Mouse (Mus musculus) liver, embryonic 14.5 days (tissue): ENCODE measurements at regions not wholly inside any gene's neighbourhood (a gene's known extent, or its start where the extent isn't known, plus 50 kb on each side); places are given as distances from the start of the nearest gene placed in this dataset.

Experiments
- ATAC-seq: fragments of 200-750 bp; cut with Nextera tagmentation; 2 replicates; pipeline ENCODE4 v1.8.0; 2017; ENCODE audit warnings: moderate number of reproducible peaks, mild to moderate bottlenecking, moderate library complexity; ENCODE audit not compliant: insufficient read depth
- DNase-seq, 3 experiments: peaks; one replicate each; pipeline ENCODE4 v3.0.0-alpha.2; 2012 to 2013; ENCODE audit warnings: low read depth in 3 of 3, low spot score in 3 of 3
- H3K27ac ChIP-seq: fragments of 300-500 bp; sonication (generic); 2 replicates; pipeline ENCODE4 v1.5.1; 2014; ENCODE audit warnings: moderate library complexity, mild to moderate bottlenecking, control low read depth, inconsistent platforms
- H3K27me3 ChIP-seq: fragments of 300-500 bp; sonication (generic); 2 replicates; pipeline ENCODE4 v1.6.1; 2014; ENCODE audit warnings: mild to moderate bottlenecking, low read length, moderate library complexity; ENCODE audit not compliant: control insufficient read depth, insufficient read depth
- H3K36me3 ChIP-seq: fragments of 300-500 bp; sonication (generic); replicated peaks from 2 replicates; pipeline ENCODE4 v1.6.1; 2014; ENCODE audit warnings: low read depth; ENCODE audit not compliant: control insufficient read depth, insufficient read depth
- H3K4me1 ChIP-seq, 2 experiments: fragments of 200-500 bp in 1 of 2; fragments of 300-500 bp in 1 of 2; sonication (generic) in 1 of 2; replicated peaks; 2 replicates each; pipeline ENCODE4 v1.6.1; 2012 to 2014; ENCODE audit warnings: antibody characterized with exemption in 1 of 2, inconsistent platforms in 1 of 2, low read length in 1 of 2; ENCODE audit not compliant: control insufficient read depth in 2 of 2, insufficient read depth in 2 of 2
- H3K4me2 ChIP-seq: fragments of 300-500 bp; sonication (generic); 2 replicates; pipeline ENCODE4 v1.6.1; 2014; ENCODE audit warnings: low read depth, mild to moderate bottlenecking, control low read depth, moderate library complexity
- H3K4me3 ChIP-seq, 2 experiments: fragments of 200-500 bp in 1 of 2; fragments of 300-500 bp in 1 of 2; sonication (generic) in 1 of 2; 2 replicates each; pipeline ENCODE4 v1.5.1; 2012 to 2014; ENCODE audit warnings: low read depth in 2 of 2, low read length in 2 of 2, mild to moderate bottlenecking in 2 of 2, control low read depth in 1 of 2, inconsistent platforms in 1 of 2, moderate library complexity in 1 of 2; ENCODE audit not compliant: insufficient read depth in 1 of 2
- H3K9ac ChIP-seq: fragments of 300-500 bp; sonication (generic); replicated peaks from 2 replicates; pipeline ENCODE4 v1.6.1; 2014; ENCODE audit warnings: mild to moderate bottlenecking, control low read depth, moderate library complexity
- H3K9me3 ChIP-seq: fragments of 300-500 bp; sonication (generic); 2 replicates; pipeline ENCODE4 v1.6.1; 2016; ENCODE audit warnings: low read length, mixed read lengths; ENCODE audit not compliant: control insufficient read depth
- CTCF ChIP-seq: IDR thresholded peaks from 2 replicates; pipeline ENCODE4 v1.5.1; 2016; ENCODE audit warnings: antibody characterized with exemption, low read depth, control low read depth
- EP300 ChIP-seq: IDR thresholded peaks from 2 replicates; pipeline ENCODE4 v1.6.1; 2016; ENCODE audit warnings: antibody characterized with exemption, low read depth
- WGBS: fragments of 180-500 bp; shearing (Covaris S2); extraction: QIAGEN DNeasy Blood & Tissue Kit; methylation state at CpG from one replicate; pipeline ENCODE4 v1.1.7; 2014; ENCODE audit not compliant: insufficient replicate concordance; 5-methylcytosine and 5-hydroxymethylcytosine counted together

- Histone ChIP-seq H3K36me3 (no peaks in the 10 kb centered on the region), H3K9me3 (no peaks in the 10 kb centered on the region), H3K27ac (no peak overlapping the region), H3K27me3 (no peaks in the 10 kb centered on the region), H3K4me2 (no peak overlapping the region), H3K4me3 (no peak overlapping the region), H3K9ac (no peak overlapping the region), H3K4me1 (no peaks in the 10 kb centered on the region)
- ATAC-seq: no peak
- TF ChIP-seq EP300 (no peak), CTCF (no peak)
- 70% methylated on average over 6 of the region's 6 CpGs for WGBS
- DNase-seq: no peak
Measured at GRCm38 (mm10) chr13:103470141-103470540, 135.8 kb upstream of the Mast4 start.

GRCm38 (mm10) chr13:103460499-103460898 lies 126.2 kb upstream of the Mast4 start:
- TF ChIP-seq EP300 (no peak), CTCF (no peak)
- Histone ChIP-seq H3K27me3 (no peaks in the 10 kb centered on the region), H3K9me3 (no peaks in the 10 kb centered on the region), H3K36me3 (no peaks in the 10 kb centered on the region), H3K27ac (no peak overlapping the region), H3K4me1 (no peaks in the 10 kb centered on the region), H3K4me3 (no peak overlapping the region), H3K4me2 (no peak overlapping the region), H3K9ac (no peak overlapping the region)
- 59% methylated on average over 4 of the region's 4 CpGs for WGBS
- ATAC-seq (no peak), DNase-seq (no peak)

- TF ChIP-seq EP300: no peak
- TF ChIP-seq CTCF: no peak
- no peaks in the 10 kb centered on the region for H3K27me3 ChIP-seq
- 68% methylated on average over 13 of the region's 13 CpGs for WGBS
- no peaks in the 10 kb centered on the region for H3K36me3 ChIP-seq
- no peak overlapping the region for H3K27ac ChIP-seq
- no peak for DNase-seq
- no peak for ATAC-seq
- no peak overlapping the region for H3K9ac ChIP-seq
- H3K9me3 ChIP-seq: no peaks in the 10 kb centered on the region
- no peak overlapping the region for H3K4me2 ChIP-seq
- no peaks in the 10 kb centered on the region for H3K4me1 ChIP-seq
- H3K4me3 ChIP-seq: no peak overlapping the region
Measured at GRCm38 (mm10) chr13:103459486-103460147, 125.3 kb upstream of the Mast4 start.

GRCm38 (mm10) chr13:103452837-103453236 lies 118.5 kb upstream of the Mast4 start:
- TF ChIP-seq CTCF (no peak), EP300 (no peak)
- no peak for DNase-seq
- no peak overlapping the region for H3K27ac ChIP-seq
- no peaks in the 10 kb centered on the region for H3K9me3 ChIP-seq
- no peak overlapping the region for H3K4me2 ChIP-seq
- H3K4me3 ChIP-seq: no peak overlapping the region
- no peak for ATAC-seq
- no peak overlapping the region for H3K9ac ChIP-seq
- no peaks in the 10 kb centered on the region for H3K27me3 ChIP-seq
- H3K4me1 ChIP-seq: no peaks in the 10 kb centered on the region
- 71% methylated on average over 4 of the region's 4 CpGs for WGBS
- no peaks in the 10 kb centered on the region for H3K36me3 ChIP-seq

- Histone ChIP-seq H3K9me3 (no peaks in the 10 kb centered on the region), H3K36me3 (no peaks in the 10 kb centered on the region), H3K27ac (no peak overlapping the region), H3K9ac (no peak overlapping the region), H3K4me3 (no peak overlapping the region), H3K27me3 (no peaks in the 10 kb centered on the region), H3K4me1 (no peaks in the 10 kb centered on the region), H3K4me2 (no peak overlapping the region)
- no peak for TF ChIP-seq EP300
- TF ChIP-seq CTCF: no peak
- no peak for DNase-seq
- no peak for ATAC-seq
- 50% methylated on average over 3 of the region's 3 CpGs for WGBS
Measured at GRCm38 (mm10) chr13:103430589-103430988, 96.3 kb upstream of the Mast4 start.
